Mouse (Mus musculus): ENCODE data around the gene Dkkl1. TPM values are rescaled to one million over a fixed set of nuclear protein-coding genes. Genes with fewer than 3 reads are reported as not detected.
A peak's percentile ranks its signal among the peaks of the same experiment; 100 is the strongest.

Dkkl1 gene
- polyA plus RNA-seq, 1 experiment, result 4.2 TPM

GRCm38 (mm10) chr7:45211070-45211469, 877 bp downstream of the Dkkl1 start:
- no peaks in the 10 kb centered on the region for H3K27me3 ChIP-seq (ENCODE audit: control insufficient read depth, insufficient read depth, low read length, poor library complexity, severe bottlenecking)

GRCm38 (mm10) chr7:45208260-45208659, 3.7 kb downstream of the Dkkl1 start:
- no peak overlapping the region for H3K4me3 ChIP-seq (ENCODE audit: low read depth, low read length)
- H3K9me3 ChIP-seq (replicated peaks; ENCODE audit: control insufficient read depth, insufficient read depth, low read length, poor library complexity, severe bottlenecking), result no peaks in the 10 kb centered on the region
- H3K36me3 ChIP-seq (ENCODE audit: control insufficient read depth, insufficient read depth, low read length, poor library complexity, severe bottlenecking), result no peaks in the 10 kb centered on the region
- H3K9ac ChIP-seq (ENCODE audit: low read depth, poor library complexity, severe bottlenecking), result no peak overlapping the region
- H3K4me1 ChIP-seq (ENCODE audit: control insufficient read depth, insufficient read depth, low read length), result peaks cover 1% of the 10 kb centered on the region
- no peaks in the 10 kb centered on the region for H3K27me3 ChIP-seq (ENCODE audit: control insufficient read depth, insufficient read depth, low read length, poor library complexity, severe bottlenecking)
- H3K27ac ChIP-seq (ENCODE audit: insufficient read depth, low read length), result no peak overlapping the region
- no peak for TF ChIP-seq EP300 (IDR thresholded peaks at IDR 0.05; ENCODE audit: insufficient read depth, low read depth, low read length)
- TF ChIP-seq POLR2A (IDR thresholded peaks at IDR 0.05; ENCODE audit: insufficient read depth, low read length), result no peak
- no peak for TF ChIP-seq CTCF (IDR thresholded peaks at IDR 0.05; ENCODE audit: low read depth, low read length)

More at GRCm38 (mm10) chr7:45211070-45211469, 877 bp downstream of the Dkkl1 start:
- H3K27ac ChIP-seq (ENCODE audit: insufficient read depth, low read length), result no peak overlapping the region
- no peaks in the 10 kb centered on the region for H3K36me3 ChIP-seq (ENCODE audit: control insufficient read depth, insufficient read depth, low read length, poor library complexity, severe bottlenecking)
- peaks cover 1% of the 10 kb centered on the region for H3K4me1 ChIP-seq (ENCODE audit: control insufficient read depth, insufficient read depth, low read length)
- 0 out of 2 replicates have a peak overlapping the region, but pooled peaks have one; percentile 24 for H3K4me3 ChIP-seq (ENCODE audit: low read depth, low read length)
- H3K9ac ChIP-seq (ENCODE audit: low read depth, poor library complexity, severe bottlenecking), result no peak overlapping the region
- H3K9me3 ChIP-seq (replicated peaks; ENCODE audit: control insufficient read depth, insufficient read depth, low read length, poor library complexity, severe bottlenecking), result no peaks in the 10 kb centered on the region
- TF ChIP-seq EP300 (IDR thresholded peaks at IDR 0.05; ENCODE audit: insufficient read depth, low read depth, low read length), result no peak
- TF ChIP-seq CTCF (IDR thresholded peaks at IDR 0.05; ENCODE audit: low read depth, low read length), result no peak
- no peak for TF ChIP-seq POLR2A (IDR thresholded peaks at IDR 0.05; ENCODE audit: insufficient read depth, low read length)

GRCm38 (mm10) chr7:45204380-45205143, 7.4 kb downstream of the Dkkl1 start, which contains the start of gene Ccdc155:
Gene Ccdc155, minus strand, starts transcription at chr7:45204892.
- Histone ChIP-seq H3K27ac (ENCODE audit: insufficient read depth, low read length) (no peak within 1 kb of the TSS), H3K4me3 (ENCODE audit: low read depth, low read length) (peak within 1 kb of the TSS; percentile 70), H3K9ac (ENCODE audit: low read depth, poor library complexity, severe bottlenecking) (peak within 1 kb of the TSS; percentile 51), H3K36me3 (ENCODE audit: control insufficient read depth, insufficient read depth, low read length, poor library complexity, severe bottlenecking) (no peaks in the 10 kb centered on the region), H3K4me1 (ENCODE audit: control insufficient read depth, insufficient read depth, low read length) (no peaks in the 10 kb centered on the region), H3K9me3 (replicated peaks; ENCODE audit: control insufficient read depth, insufficient read depth, low read length, poor library complexity, severe bottlenecking) (no peaks in the 10 kb centered on the region), H3K27me3 (ENCODE audit: control insufficient read depth, insufficient read depth, low read length, poor library complexity, severe bottlenecking) (no peaks in the 10 kb centered on the region)
- TF ChIP-seq EP300 (IDR thresholded peaks at IDR 0.05; ENCODE audit: insufficient read depth, low read depth, low read length) (no peak), POLR2A (IDR thresholded peaks at IDR 0.05; ENCODE audit: insufficient read depth, low read length) (peak; percentile 75)

GRCm38 (mm10) chr7:45202654-45203053, 9.3 kb downstream of the Dkkl1 start:
- H3K27me3 ChIP-seq (ENCODE audit: control insufficient read depth, insufficient read depth, low read length, poor library complexity, severe bottlenecking), result no peaks in the 10 kb centered on the region
- H3K4me1 ChIP-seq (ENCODE audit: control insufficient read depth, insufficient read depth, low read length), result no peaks in the 10 kb centered on the region
- H3K36me3 ChIP-seq (ENCODE audit: control insufficient read depth, insufficient read depth, low read length, poor library complexity, severe bottlenecking), result no peaks in the 10 kb centered on the region
- H3K4me3 ChIP-seq (ENCODE audit: low read depth, low read length), result no peak overlapping the region
- TF ChIP-seq EP300 (IDR thresholded peaks at IDR 0.05; ENCODE audit: insufficient read depth, low read depth, low read length), result no peak
- no peak for TF ChIP-seq CTCF (IDR thresholded peaks at IDR 0.05; ENCODE audit: low read depth, low read length)
- no peak for TF ChIP-seq POLR2A (IDR thresholded peaks at IDR 0.05; ENCODE audit: insufficient read depth, low read length)
- H3K9me3 ChIP-seq (replicated peaks; ENCODE audit: control insufficient read depth, insufficient read depth, low read length, poor library complexity, severe bottlenecking), result no peaks in the 10 kb centered on the region
- no peak overlapping the region for H3K9ac ChIP-seq (ENCODE audit: low read depth, poor library complexity, severe bottlenecking)
- no peak overlapping the region for H3K27ac ChIP-seq (ENCODE audit: insufficient read depth, low read length)

- Histone ChIP-seq H3K27ac (ENCODE audit: insufficient read depth, low read length) (no peak overlapping the region), H3K4me1 (ENCODE audit: control insufficient read depth, insufficient read depth, low read length) (no peaks in the 10 kb centered on the region), H3K36me3 (ENCODE audit: control insufficient read depth, insufficient read depth, low read length, poor library complexity, severe bottlenecking) (no peaks in the 10 kb centered on the region), H3K9ac (ENCODE audit: low read depth, poor library complexity, severe bottlenecking) (no peak overlapping the region), H3K4me3 (ENCODE audit: low read depth, low read length) (no peak overlapping the region), H3K27me3 (ENCODE audit: control insufficient read depth, insufficient read depth, low read length, poor library complexity, severe bottlenecking) (no peaks in the 10 kb centered on the region), H3K9me3 (replicated peaks; ENCODE audit: control insufficient read depth, insufficient read depth, low read length, poor library complexity, severe bottlenecking) (no peaks in the 10 kb centered on the region)
- TF ChIP-seq POLR2A (IDR thresholded peaks at IDR 0.05; ENCODE audit: insufficient read depth, low read length), result no peak
These were observed 13.0 kb downstream of the Dkkl1 start for GRCm38 (mm10) chr7:45198961-45199360.

GRCm38 (mm10) chr7:45198435-45198834, 13.5 kb downstream of the Dkkl1 start:
- H3K4me3 ChIP-seq (ENCODE audit: low read depth, low read length), result no peak overlapping the region
- no peaks in the 10 kb centered on the region for H3K4me1 ChIP-seq (ENCODE audit: control insufficient read depth, insufficient read depth, low read length)
- TF ChIP-seq POLR2A (IDR thresholded peaks at IDR 0.05; ENCODE audit: insufficient read depth, low read length) (no peak), CTCF (IDR thresholded peaks at IDR 0.05; ENCODE audit: low read depth, low read length) (peak; percentile 94)
- no peak overlapping the region for H3K27ac ChIP-seq (ENCODE audit: insufficient read depth, low read length)
- H3K27me3 ChIP-seq (ENCODE audit: control insufficient read depth, insufficient read depth, low read length, poor library complexity, severe bottlenecking), result no peaks in the 10 kb centered on the region
- H3K9ac ChIP-seq (ENCODE audit: low read depth, poor library complexity, severe bottlenecking), result no peak overlapping the region
- H3K36me3 ChIP-seq (ENCODE audit: control insufficient read depth, insufficient read depth, low read length, poor library complexity, severe bottlenecking), result no peaks in the 10 kb centered on the region
- H3K9me3 ChIP-seq (replicated peaks; ENCODE audit: control insufficient read depth, insufficient read depth, low read length, poor library complexity, severe bottlenecking), result no peaks in the 10 kb centered on the region
